Mouse (Mus musculus) small intestine, adult 2 months (tissue): ENCODE results near the gene Psmd6.

Experiments used
- CTCF ChIP-seq: fragments of 200-500 bp; IDR thresholded peaks from 2 replicates; pipeline ENCODE4 v1.5.1; 2012; ENCODE audit warnings: low read depth, mild to moderate bottlenecking, control low read depth, inconsistent platforms, low read length, moderate library complexity, mixed read lengths; ENCODE audit not compliant: insufficient replicate concordance, insufficient read length; ENCODE audit errors: extremely low read depth
- POLR2A ChIP-seq: fragments of 200-500 bp; IDR thresholded peaks from 2 replicates; pipeline ENCODE4 v1.6.1; 2012; ENCODE audit warnings: low read depth, mild to moderate bottlenecking, control low read depth, inconsistent platforms, low read length, moderate library complexity

DNA sequence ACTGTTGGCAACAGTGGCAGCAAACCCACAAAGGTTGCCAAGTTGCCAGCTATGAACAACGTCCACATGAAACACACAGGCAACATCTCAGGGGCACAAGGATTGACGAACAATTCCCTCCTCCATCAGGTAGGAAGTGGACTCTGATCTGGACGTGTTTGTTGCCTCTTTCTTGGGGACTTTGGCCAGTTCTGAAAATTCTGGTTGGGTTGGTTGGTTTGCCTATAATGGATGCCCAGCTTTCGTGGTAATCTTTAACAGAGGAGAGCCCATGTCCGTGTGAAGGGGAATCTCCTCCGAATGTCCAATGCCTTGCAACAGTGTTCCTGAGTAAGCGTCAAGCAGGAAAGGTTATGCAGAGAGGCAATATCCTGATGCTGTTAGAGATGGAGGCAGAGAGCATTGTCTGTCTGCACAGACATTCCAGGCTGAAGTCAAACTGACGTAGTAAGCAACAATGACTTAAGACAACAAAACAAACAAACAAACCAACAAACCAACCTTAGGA lies 20.0 kb downstream of the Psmd6 start:
- TF ChIP-seq POLR2A, result no peak
- TF ChIP-seq CTCF, result no peak
